15 mouse cellular contexts compared by ENCODE assay signal in the genomic region with DNA sequence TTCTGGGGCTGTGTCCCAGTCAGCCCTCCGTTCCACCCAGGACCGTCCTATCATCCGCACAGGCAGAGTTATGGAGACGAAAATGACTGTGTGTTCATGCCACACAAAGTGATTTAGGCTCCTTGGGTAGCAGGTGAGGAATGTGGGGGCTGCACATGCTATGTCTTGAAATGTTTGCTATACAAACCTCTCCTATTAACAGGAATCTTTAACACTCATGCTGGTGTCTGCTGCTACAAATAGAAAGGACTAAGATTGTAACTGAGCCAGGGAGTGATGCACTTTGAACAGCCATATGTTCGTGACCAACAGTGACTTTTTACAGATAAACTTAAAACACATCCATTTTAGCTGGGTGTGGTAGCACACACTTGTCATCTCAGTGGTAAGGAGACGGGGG.
"Had no signal": no experiment of that assay in that cellular context is flagged by ENCODE, and none has a peak within 500 bp of the region (broad histone marks: within the 10 kb centered on the region; RNA-seq: fewer than 3 reads in every experiment).

No protein-coding gene starts in this region.

- H3K4me2 ChIP-seq: lung, embryonic 14.5 days; midbrain, embryonic 11.5 days; midbrain, embryonic 13.5 days; midbrain, embryonic 15.5 days; neural tube, embryonic 12.5 days; stomach, embryonic 15.5 days had no signal

- DNase-seq: lung, adult 18-20 months; lung, embryonic 14.5 days; lung, postnatal 14 days; lung, postnatal 36 days; thymus, adult 18-20 months; thymus, postnatal 14 days; thymus, postnatal 36 days had no signal

- H3K27ac ChIP-seq: macrophage; midbrain, embryonic 13.5 days; midbrain, embryonic 15.5 days; neural tube, embryonic 12.5 days; stomach, embryonic 15.5 days; stomach, postnatal 0 days had no signal

- H3K36me3 ChIP-seq: midbrain, embryonic 13.5 days; midbrain, embryonic 15.5 days; neural tube, embryonic 12.5 days; stomach, embryonic 15.5 days had no signal

- H3K9me3 ChIP-seq: megakaryocyte, embryonic 14.5 days; midbrain, embryonic 13.5 days; midbrain, embryonic 15.5 days; neural tube, embryonic 12.5 days; stomach, embryonic 15.5 days had no signal

- H3K9ac ChIP-seq: lung, embryonic 14.5 days; midbrain, embryonic 13.5 days; midbrain, embryonic 15.5 days; neural tube, embryonic 12.5 days; stomach, embryonic 15.5 days had no signal

- H3K4me3 ChIP-seq: megakaryocyte, embryonic 14.5 days; midbrain, embryonic 13.5 days; midbrain, embryonic 15.5 days; neural tube, embryonic 12.5 days; stomach, embryonic 15.5 days had no signal

- ATAC-seq: midbrain, embryonic 13.5 days; midbrain, embryonic 15.5 days had no signal

- H3K27me3 ChIP-seq: megakaryocyte, embryonic 14.5 days; midbrain, embryonic 13.5 days; midbrain, embryonic 15.5 days; neural tube, embryonic 12.5 days; stomach, embryonic 15.5 days had no signal

- H3K4me1 ChIP-seq: megakaryocyte, embryonic 14.5 days; midbrain, embryonic 15.5 days; neural tube, embryonic 12.5 days; stomach, embryonic 15.5 days had no signal
